Mouse (Mus musculus) gastrocnemius, adult 2 months (tissue): Measurements from ENCODE around the gene Cfap61. TPM values are rescaled to one million over a fixed set of nuclear protein-coding genes. Genes with fewer than 3 reads are reported as not detected.
"Not testable (repeated sequence)": the region's sequence is repeated elsewhere in the genome, so short reads cannot be mapped to it uniquely, and the experiment has no call there.

Experiments
- DNase-seq: peaks from one replicate; pipeline ENCODE4 v3.0.0; 2022
- H3K27ac ChIP-seq: fragments of 200-600 bp; 2 replicates; pipeline ENCODE4 v1.8.1; 2022; ENCODE audit warnings: mild to moderate bottlenecking
- H3K4me3 ChIP-seq: fragments of 200-600 bp; 2 replicates; pipeline ENCODE4 v1.8.1; 2022; ENCODE audit warnings: mild to moderate bottlenecking, moderate library complexity
- CTCF ChIP-seq: fragments of 200-600 bp; IDR thresholded peaks from 2 replicates; pipeline ENCODE4 v1.8.1; 2022; ENCODE audit warnings: antibody characterized with exemption, mild to moderate bottlenecking, moderate library complexity
- intact Hi-C: fragments of 180-260 bp; cut with DNase I; formaldehyde crosslinking; loops from one replicate; pipeline ENCODE4 v1.15.1; 2025
- long read RNA-seq, 2 experiments: library from polyadenylated mRNA; stranded (forward); transcript quantifications; one replicate each; pipeline ENCODE4 v2.0.0; 2021
- total RNA-seq, 2 experiments: library from RNA; stranded (reverse); gene quantifications; 2 replicates each; pipeline ENCODE4 v1.2.3; 2021

Gene Cfap61
- not detected for total RNA-seq
- long read RNA-seq, experiment 1: 0 reads
- long read RNA-seq, experiment 2: 0 reads

GRCm38 (mm10) chr2:145934339-145935231, at the start of gene Cfap61, which contains the start of gene Crnkl1:
TSS of gene Cfap61 (plus strand) at chr2:145934784.
TSS of gene Crnkl1 (minus strand) at chr2:145935014.
- peak within 1 kb of the TSS; percentile 87 for H3K27ac ChIP-seq

GRCm38 (mm10) chr2:145884913-145885785, 49.4 kb upstream of the Cfap61 start:
- peak; percentile 79 for DNase-seq
- no peak for TF ChIP-seq CTCF
- H3K27ac ChIP-seq: peak overlapping the region; percentile 92
- intact Hi-C loops: loop anchor here (2.0 to 5.0 kb wide), 3 partner anchors 22 to 183 kb away; no protein-coding TSS in a partner anchor
- peak overlapping the region; percentile 45 for H3K4me3 ChIP-seq

More at GRCm38 (mm10) chr2:145934339-145935231, at the start of gene Cfap61, which contains the start of gene Crnkl1:
- TF ChIP-seq CTCF: no peak
- intact Hi-C loops: loop anchor here (1.0 kb wide), 1 partner anchor 235 kb away; no protein-coding TSS in a partner anchor
- DNase-seq: peak; percentile 95
- peak within 1 kb of the TSS; percentile 87 for H3K4me3 ChIP-seq

- peak overlapping the region; percentile 46; the same call in 1 of the 2 replicates for H3K4me3 ChIP-seq
- peak; percentile 59 for TF ChIP-seq CTCF
- DNase-seq: peak; percentile 80
- peak overlapping the region; percentile 92 for H3K27ac ChIP-seq
- intact Hi-C loops: no loop called here
Observed at GRCm38 (mm10) chr2:145887937-145888765, 46.4 kb upstream of the Cfap61 start.

- Histone ChIP-seq H3K4me3 (peak overlapping the region; percentile 46; the same call in 1 of the 2 replicates), H3K27ac (peak overlapping the region; percentile 92)
- DNase-seq: no peak
- no peak for TF ChIP-seq CTCF
- intact Hi-C loops: no loop called here
Observed at GRCm38 (mm10) chr2:145888766-145889480, 45.7 kb upstream of the Cfap61 start.

GRCm38 (mm10) chr2:145890571-145890970, 44.0 kb upstream of the Cfap61 start:
- intact Hi-C loops: no loop called here
- no peak for DNase-seq
- no peak for TF ChIP-seq CTCF

GRCm38 (mm10) chr2:145893756-145894155, 40.8 kb upstream of the Cfap61 start:
- no peak for TF ChIP-seq CTCF
- no peak overlapping the region for H3K27ac ChIP-seq
- no peak overlapping the region for H3K4me3 ChIP-seq
- intact Hi-C loops: no loop called here
- no peak for DNase-seq

More at GRCm38 (mm10) chr2:145890571-145890970, 44.0 kb upstream of the Cfap61 start:
- Histone ChIP-seq H3K4me3 (no peak overlapping the region), H3K27ac (peak overlapping the region; percentile 28; the same call in 1 of the 2 replicates)

GRCm38 (mm10) chr2:145898106-145898505, 36.5 kb upstream of the Cfap61 start:
- DNase-seq: no peak
- no peak for TF ChIP-seq CTCF
- intact Hi-C loops: no loop called here
- Histone ChIP-seq H3K27ac (peak overlapping the region; percentile 61), H3K4me3 (no peak overlapping the region)

- H3K27ac ChIP-seq, DNase-seq, intact Hi-C loops, H3K4me3 ChIP-seq: not testable (repeated sequence)
Observed at GRCm38 (mm10) chr2:145900318-145900717, 34.3 kb upstream of the Cfap61 start.

GRCm38 (mm10) chr2:145901861-145902260, 32.7 kb upstream of the Cfap61 start, which contains the start of gene Naa20:
TSS of gene Naa20 (plus strand) at chr2:145902099.
- peak within 1 kb of the TSS; percentile 91 for H3K4me3 ChIP-seq
- DNase-seq: no peak
- intact Hi-C loops: loop anchor here (1.0 kb wide), 1 partner anchor 203 kb away; no protein-coding TSS in a partner anchor
- H3K27ac ChIP-seq: peak within 1 kb of the TSS; percentile 97
- TF ChIP-seq CTCF: no peak

- TF ChIP-seq CTCF: peak; percentile 67
- intact Hi-C loops: no loop called here
- DNase-seq: peak; percentile 93
- peak overlapping the region; percentile 97 for H3K27ac ChIP-seq
- peak overlapping the region; percentile 91 for H3K4me3 ChIP-seq
Observed at GRCm38 (mm10) chr2:145903061-145903901, 31.3 kb upstream of the Cfap61 start.
